Mouse (Mus musculus) hindbrain, embryonic 11.5 days (tissue): ENCODE data around the gene 4930447C04Rik. TPM values are rescaled to one million over a fixed set of nuclear protein-coding genes. Genes with fewer than 3 reads are reported as not detected.
A peak's percentile ranks its signal among the peaks of the same experiment; 100 is the strongest.

Experiments
- ATAC-seq: fragments of 200-750 bp; cut with Nextera tagmentation; 2 replicates; pipeline ENCODE4 v1.8.0; 2017; ENCODE audit warnings: mild to moderate bottlenecking, moderate TSS enrichment, moderate library complexity; ENCODE audit not compliant: low FRiP score
- DNase-seq: peaks from one replicate; pipeline ENCODE4 v3.0.0-alpha.2; 2015; ENCODE audit warnings: low spot score
- H3K27ac ChIP-seq: fragments of 300-500 bp; sonication (generic); 2 replicates; pipeline ENCODE4 v1.5.1; 2014; ENCODE audit warnings: mild to moderate bottlenecking, low read depth, low read length
- H3K27me3 ChIP-seq: fragments of 300-500 bp; sonication (generic); 2 replicates; pipeline ENCODE4 v1.6.1; 2014; ENCODE audit warnings: mild to moderate bottlenecking, low read length, moderate library complexity, mixed read lengths; ENCODE audit not compliant: control insufficient read depth, insufficient read depth
- H3K36me3 ChIP-seq: fragments of 300-500 bp; sonication (generic); 2 replicates; pipeline ENCODE4 v1.6.1; 2014; ENCODE audit warnings: mild to moderate bottlenecking, low read length, moderate library complexity, mixed read lengths; ENCODE audit not compliant: control insufficient read depth, insufficient read depth
- H3K4me1 ChIP-seq: fragments of 300-500 bp; sonication (generic); replicated peaks from 2 replicates; pipeline ENCODE4 v1.6.1; 2014; ENCODE audit warnings: low read length, mixed read lengths; ENCODE audit not compliant: control insufficient read depth, insufficient read depth
- H3K4me2 ChIP-seq: fragments of 300-500 bp; sonication (generic); replicated peaks from 2 replicates; pipeline ENCODE4 v1.6.1; 2014; ENCODE audit warnings: mild to moderate bottlenecking, low read depth, low read length
- H3K4me3 ChIP-seq: fragments of 300-500 bp; sonication (generic); 2 replicates; pipeline ENCODE4 v1.5.1; 2014; ENCODE audit warnings: low read depth, low read length
- H3K9ac ChIP-seq: fragments of 300-500 bp; sonication (generic); 2 replicates; pipeline ENCODE4 v1.6.1; 2014; ENCODE audit warnings: low read depth, low read length
- H3K9me3 ChIP-seq: fragments of 300-500 bp; sonication (generic); 2 replicates; pipeline ENCODE4 v1.6.1; 2016; ENCODE audit warnings: low read length; ENCODE audit not compliant: control insufficient read depth
- WGBS: fragments of 180-500 bp; shearing (Covaris S2); extraction: QIAGEN DNeasy Blood & Tissue Kit; methylation state at CpG from one replicate; pipeline ENCODE4 v1.1.7; 2014; 5-methylcytosine and 5-hydroxymethylcytosine counted together
- polyA plus RNA-seq: library from polyadenylated mRNA; unstranded; fragments of >200 nt; fragmentation: Nextera tagmentation; extraction: Ambion mirVana; gene quantifications from 2 replicates; pipeline ENCODE4 v1.2.1, GENCODE M21; 2014

4930447C04Rik gene
- polyA plus RNA-seq, 1 experiment from 2014 or later: 2.1 TPM

- DNase-seq: no peak
- H3K9me3 ChIP-seq: no peaks in the 10 kb centered on the region
These were observed 103.3 kb downstream of the 4930447C04Rik start for GRCm38 (mm10) chr12:72837302-72837701.

DNA sequence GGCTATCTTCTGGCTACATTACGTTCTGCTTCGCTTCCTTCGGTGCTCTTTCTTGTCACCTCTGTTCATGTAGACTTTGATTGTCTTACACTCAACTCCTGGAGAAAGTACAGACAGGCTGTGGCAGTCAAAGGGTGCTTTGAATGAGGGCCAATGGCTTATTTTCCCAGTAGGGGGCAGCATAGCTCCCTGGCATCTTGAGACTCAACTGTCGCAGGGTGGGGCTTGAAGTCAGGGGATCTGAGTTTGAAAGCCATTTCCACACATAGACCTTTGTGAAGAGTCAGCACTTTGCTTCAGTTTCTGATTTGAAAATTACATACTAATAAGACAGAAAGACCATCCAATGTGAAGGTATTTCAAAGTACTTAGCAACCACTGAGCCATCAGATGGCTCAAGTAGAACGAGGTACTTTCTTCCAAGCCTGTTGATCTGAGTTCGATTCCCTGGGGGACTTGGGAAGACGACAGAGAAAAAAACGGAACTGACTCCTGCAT, 105.0 kb downstream of the 4930447C04Rik start:
- H3K4me2 ChIP-seq: no peak overlapping the region
- no peaks in the 10 kb centered on the region for H3K36me3 ChIP-seq
- H3K27ac ChIP-seq: no peak overlapping the region
- H3K9me3 ChIP-seq: no peaks in the 10 kb centered on the region
- H3K27me3 ChIP-seq: peaks cover 18% of the 10 kb centered on the region
- no peak for ATAC-seq
- no peak overlapping the region for H3K9ac ChIP-seq
- peaks cover 6% of the 10 kb centered on the region for H3K4me1 ChIP-seq
- no peak overlapping the region for H3K4me3 ChIP-seq
- DNase-seq: no peak
- WGBS: 80% methylated on average over 8 of the region's 8 CpGs

More at GRCm38 (mm10) chr12:72837302-72837701, 103.3 kb downstream of the 4930447C04Rik start:
- no peak overlapping the region for H3K27ac ChIP-seq
- no peak overlapping the region for H3K9ac ChIP-seq
- H3K4me3 ChIP-seq: no peak overlapping the region
- H3K4me1 ChIP-seq: no peaks in the 10 kb centered on the region
- H3K27me3 ChIP-seq: peaks cover 8% of the 10 kb centered on the region
- 73% methylated on average over 4 of the region's 4 CpGs for WGBS
- no peak overlapping the region for H3K4me2 ChIP-seq
- ATAC-seq: no peak
- no peaks in the 10 kb centered on the region for H3K36me3 ChIP-seq

GRCm38 (mm10) chr12:72834773-72835517, 105.6 kb downstream of the 4930447C04Rik start:
- Histone ChIP-seq H3K27me3 (peaks cover 22% of the 10 kb centered on the region), H3K4me3 (no peak overlapping the region), H3K27ac (no peak overlapping the region), H3K9ac (no peak overlapping the region), H3K4me1 (peaks cover 6% of the 10 kb centered on the region), H3K36me3 (no peaks in the 10 kb centered on the region), H3K9me3 (no peaks in the 10 kb centered on the region), H3K4me2 (no peak overlapping the region)
- WGBS: 68% methylated on average over 14 of the region's 14 CpGs
- ATAC-seq: no peak
- no peak for DNase-seq

DNA sequence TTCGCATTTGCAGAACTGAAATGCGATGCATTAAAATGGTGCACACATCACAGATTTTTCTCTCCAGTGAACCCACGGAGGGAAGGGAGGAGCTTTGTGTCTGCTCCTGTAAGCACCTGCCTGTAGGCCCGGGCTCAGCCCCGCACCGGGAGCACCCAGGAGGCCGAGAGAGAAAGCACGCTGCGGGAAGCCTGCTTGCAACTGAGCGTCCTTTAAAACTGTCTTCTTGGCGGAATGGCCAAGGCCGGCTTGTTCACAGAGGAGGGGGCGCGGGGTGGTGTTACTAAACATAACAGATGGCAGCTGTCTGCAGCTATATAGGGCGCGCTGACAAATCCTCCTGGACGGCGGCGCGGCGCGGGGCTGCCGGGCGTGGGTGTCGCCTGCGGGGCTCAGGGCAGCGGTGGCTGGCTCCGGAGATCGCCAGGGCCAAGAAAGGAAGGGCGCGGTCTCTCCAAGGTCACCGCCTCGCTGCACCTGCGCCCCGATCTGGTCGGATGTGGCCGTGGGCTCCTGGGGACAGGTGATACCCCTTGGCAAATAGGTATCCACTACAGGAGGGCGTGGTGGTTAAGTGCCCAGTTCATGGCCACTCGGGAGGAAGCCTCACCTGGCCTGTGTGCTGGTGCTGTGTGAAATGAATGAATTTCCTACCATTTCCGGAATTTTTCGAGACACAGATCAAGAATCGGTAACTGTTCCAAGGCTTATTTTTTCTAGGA, 108.7 kb downstream of the 4930447C04Rik start:
- Histone ChIP-seq H3K36me3 (no peaks in the 10 kb centered on the region), H3K9me3 (no peaks in the 10 kb centered on the region), H3K4me3 (peak overlapping the region; percentile 23), H3K27ac (no peak overlapping the region), H3K27me3 (peaks cover 24% of the 10 kb centered on the region), H3K4me1 (peaks cover 6% of the 10 kb centered on the region), H3K4me2 (peak overlapping the region; percentile 53), H3K9ac (peak overlapping the region; percentile 19; the same call in 1 of the 2 replicates)
- DNase-seq (peak; percentile 60), ATAC-seq (peak; percentile 76; the same call in 1 of the 2 replicates)
- WGBS: 8% methylated on average over 42 of the region's 42 CpGs

Other genes with a start within 250 kb of the 4930447C04Rik start
- 68.8 and 74.0 TPM in 2 replicates for gene Ppm1a, start 183.3 kb downstream of the 4930447C04Rik start, polyA plus RNA-seq
- gene Six6, start 882 bp downstream of the 4930447C04Rik start, polyA plus RNA-seq: 0.09 TPM in 1 of 2 replicates, not detected in the other
- 24.6 and 28.8 TPM in 2 replicates for gene Six1, start 113.1 kb upstream of the 4930447C04Rik start, polyA plus RNA-seq
- 6.5 and 7.3 TPM in 2 replicates for gene Six4, start 172.7 kb upstream of the 4930447C04Rik start, polyA plus RNA-seq
- 36.7 and 40.9 TPM in 2 replicates for gene Mnat1, start 182.9 kb upstream of the 4930447C04Rik start, polyA plus RNA-seq